Mouse (Mus musculus) heart, embryonic 16.5 days (tissue): ENCODE results near the gene Fam160b1. TPM values are rescaled to one million over a fixed set of nuclear protein-coding genes. Genes with fewer than 3 reads are reported as not detected.

Experiments
- ATAC-seq: fragments of 200-750 bp; cut with Nextera tagmentation; replicated peaks from 2 replicates; pipeline ENCODE4 v1.8.0; 2017; ENCODE audit warnings: moderate number of reproducible peaks; ENCODE audit not compliant: insufficient read depth, low FRiP score; ENCODE audit errors: extremely low read depth
- H3K27ac ChIP-seq: fragments of 300-500 bp; sonication (generic); 2 replicates; pipeline ENCODE4 v1.5.1; 2014; ENCODE audit warnings: mild to moderate bottlenecking, low read length, control low read depth, moderate library complexity
- H3K27me3 ChIP-seq: fragments of 300-500 bp; sonication (generic); 2 replicates; pipeline ENCODE4 v1.6.1; 2014; ENCODE audit warnings: low read length, mixed read lengths; ENCODE audit not compliant: control insufficient read depth, insufficient read depth
- H3K36me3 ChIP-seq: fragments of 300-500 bp; sonication (generic); 2 replicates; pipeline ENCODE4 v1.6.1; 2014; ENCODE audit not compliant: control insufficient read depth, insufficient read depth
- H3K4me1 ChIP-seq: fragments of 300-500 bp; sonication (generic); 2 replicates; pipeline ENCODE4 v1.6.1; 2014; ENCODE audit warnings: low read length, mixed read lengths; ENCODE audit not compliant: control insufficient read depth, insufficient read depth
- H3K4me2 ChIP-seq: fragments of 300-500 bp; sonication (generic); 2 replicates; pipeline ENCODE4 v1.6.1; 2014; ENCODE audit warnings: low read depth, mild to moderate bottlenecking, control low read depth, low read length
- H3K4me3 ChIP-seq: fragments of 300-500 bp; sonication (generic); 2 replicates; pipeline ENCODE4 v1.5.1; 2014; ENCODE audit warnings: mild to moderate bottlenecking, control low read depth, low read length
- H3K9ac ChIP-seq: fragments of 300-500 bp; sonication (generic); 2 replicates; pipeline ENCODE4 v1.6.1; 2014; ENCODE audit warnings: low read length, control low read depth
- H3K9me3 ChIP-seq: fragments of 300-500 bp; sonication (generic); replicated peaks from 2 replicates; pipeline ENCODE4 v1.6.1; 2016; ENCODE audit warnings: low read length; ENCODE audit not compliant: control insufficient read depth
- WGBS: fragments of 180-500 bp; shearing (Covaris S2); extraction: QIAGEN DNeasy Blood & Tissue Kit; methylation state at CpG from one replicate; pipeline ENCODE4 v1.1.7; 2014; 5-methylcytosine and 5-hydroxymethylcytosine counted together
- polyA plus RNA-seq: library from polyadenylated mRNA; unstranded; fragments of >200 nt; fragmentation: Nextera tagmentation; extraction: Ambion mirVana; gene quantifications from 2 replicates; pipeline ENCODE4 v1.2.1, GENCODE M21; 2015

Fam160b1 gene
- polyA plus RNA-seq, 1 experiment from 2014 or later = 10.0 TPM

GRCm38 (mm10) chr19:57354050-57354449 is 6.4 kb upstream of the Fam160b1 start:
- Histone ChIP-seq H3K27ac (no peak overlapping the region), H3K36me3 (no peaks in the 10 kb centered on the region), H3K9me3 (no peaks in the 10 kb centered on the region), H3K4me1 (peaks cover 13% of the 10 kb centered on the region), H3K4me2 (no peak overlapping the region), H3K27me3 (no peaks in the 10 kb centered on the region), H3K4me3 (no peak overlapping the region), H3K9ac (no peak overlapping the region)
- ATAC-seq = no peak
- WGBS = 90% methylated on average over 11 of the region's 11 CpGs

GRCm38 (mm10) chr19:57354715-57355114 is 5.8 kb upstream of the Fam160b1 start:
- Histone ChIP-seq H3K4me2 (no peak overlapping the region), H3K4me3 (no peak overlapping the region)
- ATAC-seq = no peak

GRCm38 (mm10) chr19:57355451-57356251 is 4.8 kb upstream of the Fam160b1 start:
- WGBS = 61% methylated on average over 16 of the region's 16 CpGs
- no peak overlapping the region for H3K9ac ChIP-seq
- H3K36me3 ChIP-seq = no peaks in the 10 kb centered on the region
- peak; percentile 45; the same call in 1 of the 2 replicates for ATAC-seq
- H3K4me2 ChIP-seq = peak overlapping the region; percentile 15; the same call in 1 of the 2 replicates
- peak overlapping the region; percentile 83 for H3K27ac ChIP-seq
- H3K4me3 ChIP-seq = no peak overlapping the region
- no peaks in the 10 kb centered on the region for H3K9me3 ChIP-seq
- H3K4me1 ChIP-seq = peaks cover 25% of the 10 kb centered on the region
- no peaks in the 10 kb centered on the region for H3K27me3 ChIP-seq

More at GRCm38 (mm10) chr19:57354715-57355114, 5.8 kb upstream of the Fam160b1 start:
- H3K4me1 ChIP-seq = peaks cover 20% of the 10 kb centered on the region
- 58% methylated on average over 6 of the region's 6 CpGs for WGBS
- no peaks in the 10 kb centered on the region for H3K9me3 ChIP-seq
- H3K27me3 ChIP-seq = no peaks in the 10 kb centered on the region
- H3K9ac ChIP-seq = no peak overlapping the region
- peak overlapping the region; percentile 83 for H3K27ac ChIP-seq
- H3K36me3 ChIP-seq = no peaks in the 10 kb centered on the region

- no peaks in the 10 kb centered on the region for H3K9me3 ChIP-seq
- WGBS = 53% methylated on average over 7 of the region's 7 CpGs
- no peak for ATAC-seq
- no peaks in the 10 kb centered on the region for H3K27me3 ChIP-seq
- no peak overlapping the region for H3K4me3 ChIP-seq
- H3K4me2 ChIP-seq = peak overlapping the region; percentile 15; the same call in 1 of the 2 replicates
- peaks cover 25% of the 10 kb centered on the region for H3K4me1 ChIP-seq
- no peak overlapping the region for H3K9ac ChIP-seq
- peak overlapping the region; percentile 83 for H3K27ac ChIP-seq
- H3K36me3 ChIP-seq = no peaks in the 10 kb centered on the region
Measured at GRCm38 (mm10) chr19:57356273-57356672, 4.2 kb upstream of the Fam160b1 start.

- Histone ChIP-seq H3K4me2 (no peak overlapping the region), H3K9me3 (no peaks in the 10 kb centered on the region), H3K4me1 (peaks cover 25% of the 10 kb centered on the region), H3K27ac (no peak overlapping the region; the same call in none of the 2 replicates), H3K9ac (no peak overlapping the region), H3K27me3 (no peaks in the 10 kb centered on the region), H3K36me3 (no peaks in the 10 kb centered on the region), H3K4me3 (no peak overlapping the region)
- no peak for ATAC-seq
- WGBS = 78% methylated on average over 6 of the region's 6 CpGs
Measured at GRCm38 (mm10) chr19:57357244-57357643, 3.2 kb upstream of the Fam160b1 start.

GRCm38 (mm10) chr19:57357811-57358210 is 2.7 kb upstream of the Fam160b1 start:
- Histone ChIP-seq H3K27me3 (no peaks in the 10 kb centered on the region), H3K4me3 (peak overlapping the region; percentile 30), H3K36me3 (no peaks in the 10 kb centered on the region), H3K4me1 (peaks cover 30% of the 10 kb centered on the region), H3K9me3 (no peaks in the 10 kb centered on the region), H3K4me2 (peak overlapping the region; percentile 77), H3K9ac (peak overlapping the region; percentile 39; the same call in 1 of the 2 replicates), H3K27ac (peak overlapping the region; percentile 74)
- 79% methylated on average over 5 of the region's 5 CpGs for WGBS
- ATAC-seq = no peak

GRCm38 (mm10) chr19:57358322-57358721 is 2.2 kb upstream of the Fam160b1 start:
- Histone ChIP-seq H3K27me3 (no peaks in the 10 kb centered on the region), H3K4me2 (peak overlapping the region; percentile 77), H3K4me3 (peak overlapping the region; percentile 30), H3K27ac (peak overlapping the region; percentile 74), H3K9me3 (no peaks in the 10 kb centered on the region), H3K36me3 (no peaks in the 10 kb centered on the region), H3K4me1 (peaks cover 35% of the 10 kb centered on the region), H3K9ac (peak overlapping the region; percentile 39)
- ATAC-seq = no peak
- 48% methylated on average over 12 of the region's 12 CpGs for whole genome bisulfite sequencing

GRCm38 (mm10) chr19:57358836-57359598 is 1.5 kb upstream of the Fam160b1 start:
- 86% methylated on average over 20 of the region's 20 CpGs for WGBS
- Histone ChIP-seq H3K36me3 (no peaks in the 10 kb centered on the region), H3K9me3 (no peaks in the 10 kb centered on the region), H3K9ac (peak overlapping the region; percentile 34), H3K4me3 (peak overlapping the region; percentile 90), H3K4me1 (peaks cover 41% of the 10 kb centered on the region), H3K4me2 (peak overlapping the region; percentile 77), H3K27me3 (no peaks in the 10 kb centered on the region), H3K27ac (peak overlapping the region; percentile 77)
- ATAC-seq = no peak
